Mouse (Mus musculus): ENCODE measurements around the gene Rexo4.

GRCm38 (mm10) chr2:26950411-26950810, 13.8 kb downstream of the Rexo4 start:
- TF ChIP-seq CTCF (IDR thresholded peaks at IDR 0.05; ENCODE audit: extremely low read depth, insufficient read depth, insufficient read length, insufficient replicate concordance): no peak
- no peak for TF ChIP-seq POLR2A (IDR thresholded peaks at IDR 0.05; ENCODE audit: low read depth, low read length)

Measured in spleen, adult 2 months (tissue).